Mouse (Mus musculus): ENCODE results near the gene Rbfox3.

Rbfox3 gene

DNA sequence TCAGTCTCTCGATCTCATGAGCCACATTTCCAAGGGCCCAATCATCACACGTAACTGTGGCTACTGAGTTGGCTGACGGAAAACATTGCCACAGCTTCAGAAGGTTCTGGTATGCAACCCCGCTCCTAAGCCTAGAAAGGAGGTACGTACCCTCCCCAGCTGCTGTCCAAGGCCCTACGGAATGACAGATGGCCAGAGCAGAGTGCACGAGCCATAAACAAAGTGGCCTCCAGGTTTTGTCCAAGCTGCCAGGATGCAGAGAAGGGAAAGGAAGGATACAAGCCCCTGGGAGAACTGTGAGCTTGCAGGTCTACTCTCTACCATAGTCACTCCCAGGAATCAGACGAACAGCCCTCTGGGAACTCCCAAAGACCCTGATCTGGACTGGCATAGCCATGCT is 327.8 kb downstream of the Rbfox3 start:
- no peak for DNase-seq

DNA sequence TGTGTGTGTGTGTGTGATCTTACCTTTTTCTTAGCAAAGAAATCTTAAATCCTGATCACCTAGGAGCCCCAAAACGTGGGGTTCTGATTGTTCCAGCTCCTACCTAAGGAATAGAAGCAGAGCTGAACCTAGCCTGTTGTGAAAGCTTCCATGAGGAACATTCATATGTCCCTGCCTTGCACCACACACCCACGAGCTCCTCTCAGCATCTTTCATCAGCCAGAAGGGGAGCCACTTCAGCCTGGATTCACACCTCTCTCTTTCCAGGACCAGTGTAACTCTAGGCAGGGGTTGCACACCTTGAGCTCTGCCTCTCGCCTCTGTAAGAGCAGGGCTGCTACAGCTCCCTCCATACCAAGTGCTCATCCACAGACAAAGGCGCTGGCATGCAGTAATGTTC is 330.4 kb downstream of the Rbfox3 start:
- no peak for DNase-seq

DNA sequence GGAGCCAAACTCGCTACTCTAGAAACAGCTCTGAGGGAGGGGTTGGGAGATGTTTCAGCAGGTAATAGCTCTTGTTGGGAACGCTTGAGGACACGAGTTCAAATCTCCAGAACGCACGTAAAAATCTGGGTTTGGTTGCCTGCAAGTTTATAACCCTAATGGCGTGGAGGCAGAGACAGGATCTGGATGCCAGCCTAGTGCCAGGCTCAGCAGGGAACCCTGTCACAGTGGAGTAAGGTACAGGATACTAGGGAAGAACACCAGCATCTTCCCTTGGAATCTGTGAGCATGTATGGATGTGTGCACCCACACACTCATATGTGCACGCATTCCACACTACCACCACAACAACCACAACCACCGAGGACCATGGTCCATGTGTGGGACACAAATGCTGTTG is 331.8 kb downstream of the Rbfox3 start:
- no peak for DNase-seq

DNA sequence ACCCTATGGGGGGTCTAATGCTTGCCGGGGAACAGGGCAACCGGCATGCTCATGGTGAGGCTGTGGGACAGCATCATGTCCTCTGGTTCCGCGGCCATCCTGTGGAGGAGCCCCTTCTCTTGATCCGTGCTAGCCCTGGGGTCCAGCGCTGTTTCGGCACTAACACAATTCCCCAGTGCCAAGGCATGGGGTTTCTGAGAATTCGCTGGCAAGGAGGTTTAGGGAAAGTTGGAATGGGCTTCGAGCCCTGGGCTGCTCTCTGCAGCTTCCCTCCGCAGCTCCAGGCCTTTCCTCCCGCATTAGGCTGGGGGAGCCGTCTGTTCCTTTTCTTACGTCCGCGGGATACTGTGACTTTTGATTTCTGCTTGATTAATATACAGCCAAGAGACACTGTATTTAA is 334.1 kb downstream of the Rbfox3 start:
- no peak for DNase-seq

DNA sequence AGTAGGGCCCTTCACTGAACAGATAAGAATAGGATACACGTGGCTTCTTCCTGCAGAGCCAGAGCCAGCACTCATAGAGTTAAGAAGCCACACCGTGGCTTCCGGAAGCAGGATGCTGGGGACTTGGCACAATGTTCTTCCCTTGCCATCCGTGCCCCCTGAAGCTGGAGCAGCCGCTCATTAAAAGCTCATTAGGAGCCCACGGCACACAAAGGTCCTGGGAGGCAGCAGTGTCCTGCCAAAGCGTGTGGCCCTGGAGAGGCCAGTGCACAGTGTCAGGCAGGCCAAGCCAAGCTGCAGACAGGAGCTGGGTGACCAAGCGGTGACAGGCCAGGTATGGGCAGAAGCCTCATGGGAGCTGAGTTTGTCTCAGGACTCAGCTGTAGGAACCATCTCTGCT is 334.8 kb downstream of the Rbfox3 start:
- no peak for DNase-seq

DNA sequence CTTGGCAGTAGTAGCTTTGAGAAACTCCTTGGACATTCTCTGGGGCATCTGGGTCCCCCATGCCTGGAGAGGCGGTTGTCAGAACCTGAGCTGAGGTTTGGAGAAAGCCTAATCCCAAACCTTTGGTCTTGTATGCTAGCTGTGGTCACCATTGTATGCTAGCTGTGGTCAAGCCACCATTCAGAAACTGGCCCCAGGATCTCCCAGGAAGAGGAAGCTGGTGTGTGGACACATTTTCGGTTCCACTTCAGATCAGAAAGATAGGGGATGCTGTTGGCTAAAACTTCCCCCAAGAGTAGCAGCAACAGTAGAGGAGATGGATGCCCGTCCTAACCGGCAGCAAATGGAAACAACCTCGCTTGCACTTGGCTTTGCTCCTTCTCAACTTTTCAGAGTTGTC is 337.0 kb downstream of the Rbfox3 start:
- DNase-seq: no peak

DNA sequence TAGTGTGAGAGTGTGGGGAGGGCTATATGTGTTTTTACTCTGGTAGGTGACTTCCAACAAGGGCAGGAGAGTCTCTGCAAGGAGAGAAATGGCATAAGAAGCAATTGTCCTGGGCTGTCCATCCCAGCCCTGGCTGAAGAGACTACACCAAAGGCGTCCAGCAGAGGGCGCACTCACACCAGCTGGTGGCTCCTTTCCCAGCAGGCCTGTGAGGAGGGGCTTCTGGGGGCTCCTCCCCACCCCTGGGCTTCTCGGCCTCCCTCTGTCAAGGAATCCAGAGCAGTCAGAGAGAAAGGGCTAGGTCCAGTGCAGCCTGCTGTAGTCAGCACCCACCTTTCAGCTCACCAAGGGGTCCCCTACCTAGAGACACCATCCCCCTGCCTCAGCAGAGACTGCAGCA is 337.8 kb downstream of the Rbfox3 start:
- peak; percentile 45 for DNase-seq

DNA sequence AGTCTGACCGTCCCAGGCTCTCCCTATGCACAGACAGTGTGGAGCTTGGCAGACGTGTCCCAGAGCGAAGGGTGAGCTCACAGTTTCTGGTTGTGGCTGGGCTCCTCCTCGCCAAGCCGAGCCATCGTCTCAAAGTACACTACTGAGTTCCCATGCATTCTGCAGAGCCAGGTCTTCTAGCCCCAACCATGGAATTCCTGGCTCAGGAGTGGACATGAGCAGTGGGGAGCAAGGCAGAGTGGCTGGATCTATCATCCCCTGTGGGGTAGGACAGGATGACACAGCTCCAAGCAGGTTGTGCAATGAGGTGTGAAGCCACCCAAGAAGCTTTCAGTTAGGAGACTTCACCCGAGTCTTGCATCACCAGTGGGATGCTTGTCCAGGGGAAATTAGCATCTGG is 338.4 kb downstream of the Rbfox3 start:
- no peak for DNase-seq

DNA sequence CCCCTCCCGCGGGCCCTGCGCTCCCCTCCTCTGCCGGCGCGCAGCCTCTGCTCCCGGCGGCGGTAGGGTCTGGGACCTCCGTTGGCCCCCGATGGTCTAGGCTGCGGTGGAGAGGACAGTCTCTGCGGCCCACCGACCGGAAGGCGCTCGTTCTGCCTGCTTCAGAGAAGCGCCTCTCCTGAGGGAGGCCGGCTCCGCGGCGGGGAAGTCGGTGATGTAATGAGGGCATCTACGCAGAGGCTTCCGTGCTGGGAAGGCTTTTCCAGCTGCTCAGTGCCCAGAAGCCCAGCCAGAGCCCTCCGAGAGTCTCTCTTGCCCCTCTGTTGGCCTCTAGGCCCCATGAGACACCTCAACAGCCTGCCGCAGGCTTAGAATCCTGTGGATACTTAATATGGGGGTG is 341.2 kb downstream of the Rbfox3 start:
- DNase-seq: no peak

DNA sequence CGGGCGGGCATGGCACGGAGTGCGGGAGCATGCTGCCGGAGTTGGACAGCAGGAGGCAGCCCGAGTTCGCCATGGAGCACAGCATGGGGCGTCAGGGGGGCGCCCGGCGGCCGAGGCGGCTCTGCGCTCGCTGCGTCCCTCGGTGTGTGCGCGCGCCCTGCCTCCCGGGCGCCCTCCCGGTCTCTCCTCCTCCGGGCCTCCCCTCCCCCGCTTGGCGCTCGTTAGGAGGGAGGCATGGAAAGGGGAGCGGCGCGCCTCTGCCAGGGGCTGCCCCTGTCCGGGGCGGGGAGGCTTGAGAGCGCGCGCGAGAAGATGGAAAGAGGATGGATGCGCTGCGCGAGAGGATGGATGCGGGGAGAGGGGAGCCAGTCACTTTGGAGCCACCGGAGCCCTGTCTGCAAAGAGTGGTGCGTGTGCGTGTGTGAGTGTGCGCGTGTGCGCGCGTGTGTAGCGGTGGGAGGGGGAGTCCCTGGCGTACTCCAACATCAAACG is 341.8 kb downstream of the Rbfox3 start:
- DNase-seq: no peak

DNA sequence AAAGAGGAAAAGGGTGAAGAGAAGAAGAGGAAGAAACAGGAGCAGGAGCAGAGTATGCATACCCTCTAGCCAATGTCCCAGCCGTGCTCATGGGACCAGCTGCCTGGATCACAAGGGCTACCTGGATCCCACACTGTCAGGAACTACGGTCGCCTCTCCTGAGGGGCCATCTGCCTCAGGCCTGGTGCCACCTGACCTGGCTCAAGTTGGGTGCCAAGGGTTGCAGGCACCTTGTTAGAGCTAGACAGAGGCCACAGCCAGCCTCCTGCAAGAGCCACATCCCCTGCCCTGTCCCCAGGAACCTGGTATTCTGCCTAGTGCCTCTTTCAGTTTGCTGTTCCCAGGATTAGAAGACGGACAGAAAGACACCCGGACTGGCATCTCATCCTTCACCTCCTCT is 347.5 kb downstream of the Rbfox3 start:
- DNase-seq: no peak

DNA sequence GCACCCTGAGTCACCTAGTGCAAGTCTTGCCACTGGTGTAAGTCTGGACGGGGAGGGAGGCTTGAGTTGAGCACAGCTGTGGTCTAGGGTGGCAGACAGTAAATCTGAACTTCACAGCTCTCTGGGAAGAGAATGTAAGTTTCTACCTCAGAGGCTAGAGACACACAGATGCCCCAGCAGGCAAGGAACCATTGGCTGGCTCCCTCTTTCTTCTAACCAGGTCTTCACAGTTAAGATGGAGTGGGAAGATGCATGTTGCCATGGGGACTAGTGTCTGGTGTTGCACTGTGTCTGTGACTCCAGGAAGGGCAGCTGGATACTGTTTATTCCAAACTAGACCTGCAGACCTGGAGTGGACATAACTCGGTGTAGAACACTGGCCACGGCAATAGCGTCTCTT is 348.6 kb downstream of the Rbfox3 start:
- DNase-seq: no peak

DNA sequence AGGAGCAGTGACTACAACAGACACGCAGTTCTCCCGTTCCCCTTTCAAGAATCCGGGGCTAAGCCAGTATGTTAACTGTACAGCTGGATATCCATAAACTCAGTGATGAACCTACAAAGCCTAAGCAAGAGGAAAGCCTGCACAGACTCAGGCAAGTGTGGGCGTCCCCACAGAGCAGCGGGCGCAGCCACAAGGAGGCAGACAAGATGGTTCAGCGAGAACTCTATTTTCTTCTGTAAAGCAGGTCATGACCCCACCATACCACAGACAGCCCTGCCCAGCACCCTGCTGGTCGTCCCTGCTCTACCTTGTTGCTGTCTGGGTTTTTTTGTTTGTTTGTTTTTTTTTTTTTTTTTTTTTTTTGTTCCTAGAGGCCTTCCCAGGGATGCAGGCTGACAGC is 353.2 kb downstream of the Rbfox3 start:
- no peak for DNase-seq

DNA sequence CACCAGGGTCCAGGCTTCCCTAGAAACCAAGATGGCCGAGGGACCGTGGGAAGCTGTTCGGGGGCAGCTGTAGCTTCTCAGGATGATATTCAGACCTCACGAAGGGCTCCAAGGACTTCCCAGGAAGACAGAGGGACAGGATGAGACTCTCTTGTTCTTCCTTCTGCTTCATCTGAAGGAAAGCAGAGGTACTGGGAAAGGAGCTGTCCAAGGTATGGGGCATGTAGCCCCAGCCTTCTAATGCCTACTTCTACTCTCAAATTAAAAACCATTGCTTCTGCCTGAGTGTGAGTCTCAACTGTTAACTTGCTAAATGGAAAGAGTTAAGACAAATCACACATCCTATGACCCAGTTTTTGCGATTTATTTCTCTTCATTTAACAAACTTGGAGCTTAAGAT is 355.8 kb downstream of the Rbfox3 start:
- no peak for DNase-seq

DNA sequence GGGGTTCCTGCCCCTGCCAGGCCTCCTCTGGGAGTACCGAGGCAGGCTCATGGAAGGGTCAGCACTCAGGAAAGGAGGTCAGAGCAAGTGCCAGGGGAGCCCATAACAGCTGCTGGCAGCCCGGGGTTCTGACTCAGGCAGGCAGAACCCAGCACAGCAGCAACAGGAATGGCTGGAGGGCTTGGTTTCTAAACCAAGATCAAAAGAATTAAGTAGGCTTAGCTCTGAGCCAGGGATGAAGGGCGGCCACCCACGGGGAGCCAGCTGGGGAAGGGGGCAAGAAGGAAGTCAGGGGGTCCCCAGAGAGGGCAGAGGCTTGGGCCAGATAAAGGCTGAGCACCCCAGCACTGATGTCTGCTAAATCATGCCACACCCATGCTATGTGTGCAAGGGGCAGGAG is 356.9 kb downstream of the Rbfox3 start:
- DNase-seq: no peak

DNA sequence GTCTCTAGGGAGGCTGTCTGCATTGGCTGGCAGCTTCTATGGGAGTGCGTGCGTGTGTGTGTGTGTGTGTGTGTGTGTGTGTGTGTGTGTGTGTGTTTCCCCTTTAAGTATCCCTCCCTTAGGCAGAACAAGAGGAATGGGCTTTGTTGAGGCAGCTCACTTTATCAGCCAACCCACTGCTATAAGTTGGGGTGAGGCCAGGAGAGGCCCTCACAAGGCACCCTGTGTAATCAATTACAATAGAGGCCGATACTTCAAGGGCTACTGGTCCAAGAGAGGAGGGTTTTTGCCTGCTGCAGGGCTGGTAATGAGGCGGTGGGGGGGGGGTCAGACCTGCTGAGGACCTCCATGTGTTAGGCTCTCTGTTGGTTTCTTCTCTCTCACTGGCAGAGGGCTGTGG is 357.5 kb downstream of the Rbfox3 start:
- DNase-seq: no peak

DNA sequence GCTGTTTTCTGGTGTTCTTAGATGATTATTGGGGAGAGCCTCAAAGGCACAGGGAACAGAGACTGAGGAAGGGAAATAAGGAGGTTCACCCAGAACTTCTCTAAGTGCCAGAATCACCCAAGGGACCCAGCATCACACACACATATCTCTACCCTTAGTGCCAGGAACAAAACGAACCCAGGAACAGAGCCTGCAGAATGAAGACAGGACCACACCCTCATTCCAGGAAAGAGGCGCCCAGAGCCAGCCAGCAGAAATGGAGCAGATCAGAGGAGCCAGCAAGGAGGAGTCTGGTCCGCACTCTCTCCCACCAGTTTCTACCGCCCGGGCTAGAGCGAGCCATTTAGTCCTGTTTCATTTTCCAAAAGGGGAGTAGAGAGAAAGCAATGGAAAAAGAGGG is 358.4 kb downstream of the Rbfox3 start:
- no peak for DNase-seq

DNA sequence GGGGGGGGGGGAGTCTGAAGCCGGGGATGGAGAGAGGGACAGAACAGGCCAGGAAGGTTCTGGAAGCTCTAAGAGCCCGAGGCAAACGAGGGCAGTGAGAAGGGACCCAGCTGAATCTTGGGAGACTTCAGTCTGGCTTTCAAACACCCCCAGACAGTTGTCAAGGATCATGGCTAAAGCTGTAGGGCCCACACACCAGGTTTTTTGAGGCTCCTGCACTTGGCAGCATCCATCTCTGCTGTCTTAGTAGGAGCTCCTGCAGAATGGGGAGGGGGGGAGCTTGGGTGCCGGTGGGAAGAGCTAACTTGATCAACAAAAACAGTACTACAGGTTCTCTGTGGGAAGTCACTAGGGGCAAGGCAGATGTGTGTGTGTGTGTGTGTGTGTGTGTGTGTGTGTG is 358.9 kb downstream of the Rbfox3 start:
- DNase-seq: no peak

DNA sequence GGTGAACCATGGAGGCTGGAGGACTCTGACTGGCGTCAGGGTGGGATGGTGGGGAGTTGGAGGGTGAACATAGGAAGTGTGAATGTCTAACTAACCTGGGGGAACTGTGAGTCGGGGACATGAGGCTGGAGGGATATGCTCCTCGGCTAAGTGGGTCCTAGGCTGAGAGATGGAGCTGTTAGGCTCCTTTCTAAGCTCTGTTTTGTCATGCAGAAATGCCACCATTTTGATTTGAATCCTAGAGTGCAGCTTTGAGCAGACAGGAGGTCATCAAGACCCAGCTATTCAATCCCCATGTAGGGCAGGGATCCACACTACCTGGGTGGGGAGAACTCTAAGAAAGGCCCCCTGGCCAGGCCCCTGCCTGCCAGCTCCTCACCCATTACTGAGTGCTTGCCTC is 359.7 kb downstream of the Rbfox3 start:
- no peak for DNase-seq

DNA sequence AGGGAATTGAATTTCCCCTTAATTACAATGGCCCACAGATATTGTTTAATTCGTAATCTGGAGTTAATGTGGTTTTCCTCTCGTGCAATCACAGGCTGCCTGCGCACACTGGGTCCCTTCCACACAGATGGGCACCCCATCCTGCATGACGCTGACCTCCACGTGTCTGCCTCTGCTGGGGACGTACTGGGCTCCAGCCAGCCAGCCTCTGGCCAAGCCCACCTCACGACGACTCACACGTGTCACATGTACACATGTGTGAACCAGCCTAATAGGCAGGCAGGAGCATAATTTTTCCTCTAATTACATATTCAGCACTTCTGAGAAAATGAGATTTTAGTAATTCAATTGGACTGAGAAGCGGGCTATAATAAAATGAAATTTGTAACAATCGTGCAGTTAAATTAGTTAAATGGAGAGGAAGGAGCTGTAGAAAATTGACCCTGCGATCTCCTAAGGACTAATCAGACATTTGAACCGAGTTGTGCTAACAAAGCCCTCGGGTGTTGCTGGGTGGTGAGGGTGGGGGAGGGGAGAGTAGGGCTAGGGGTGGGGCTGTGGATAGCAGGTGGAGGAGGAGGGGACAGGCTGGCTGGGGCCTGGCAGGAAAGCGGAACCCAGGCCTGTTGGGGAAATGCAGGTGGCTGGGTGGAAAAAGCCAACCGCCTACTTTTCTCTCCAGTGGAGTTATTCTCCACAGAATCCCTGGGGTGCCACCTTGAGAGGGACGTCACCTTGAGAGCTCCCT is 360.4 kb downstream of the Rbfox3 start:
- DNase-seq: no peak

DNA sequence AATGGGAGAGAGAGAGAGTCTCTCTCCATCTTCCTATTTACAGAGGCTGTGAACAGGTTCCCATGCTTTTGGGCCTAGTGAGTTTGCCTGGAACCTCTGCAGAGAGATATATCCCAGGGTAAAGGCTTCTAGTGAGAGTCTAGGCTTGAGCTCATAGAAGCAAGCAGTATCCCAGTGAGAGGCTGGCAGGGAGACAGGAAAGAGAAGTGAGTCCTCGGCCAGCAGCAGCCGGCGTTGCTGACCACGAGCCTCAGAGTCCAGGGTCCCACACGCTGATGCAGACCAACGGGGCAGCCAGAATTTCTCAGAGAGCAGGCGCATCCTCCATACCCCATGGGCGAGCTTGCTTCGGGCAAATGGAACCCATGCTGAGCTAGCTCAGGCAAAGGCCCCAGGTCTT is 363.2 kb downstream of the Rbfox3 start:
- no peak for DNase-seq

DNA sequence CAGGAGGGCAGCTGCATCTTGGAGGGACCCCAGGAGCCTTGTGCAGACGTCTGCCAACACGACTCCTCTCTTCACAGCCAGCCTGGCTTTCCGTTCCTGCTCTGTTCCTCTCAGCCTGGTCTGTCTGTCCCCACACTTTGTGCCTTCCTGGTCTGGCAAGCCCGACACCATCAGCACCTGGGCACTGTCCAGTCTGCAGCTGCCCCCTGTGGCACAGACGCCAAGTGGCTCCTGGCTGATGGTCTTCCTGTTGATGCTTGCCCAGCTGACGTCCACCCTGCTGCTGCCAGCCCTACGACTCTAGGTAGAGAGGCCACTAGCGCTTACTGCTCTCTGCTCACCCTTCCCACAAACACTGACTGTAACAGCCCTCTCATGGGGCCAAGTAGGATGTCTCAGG is 365.1 kb downstream of the Rbfox3 start:
- DNase-seq: no peak

DNA sequence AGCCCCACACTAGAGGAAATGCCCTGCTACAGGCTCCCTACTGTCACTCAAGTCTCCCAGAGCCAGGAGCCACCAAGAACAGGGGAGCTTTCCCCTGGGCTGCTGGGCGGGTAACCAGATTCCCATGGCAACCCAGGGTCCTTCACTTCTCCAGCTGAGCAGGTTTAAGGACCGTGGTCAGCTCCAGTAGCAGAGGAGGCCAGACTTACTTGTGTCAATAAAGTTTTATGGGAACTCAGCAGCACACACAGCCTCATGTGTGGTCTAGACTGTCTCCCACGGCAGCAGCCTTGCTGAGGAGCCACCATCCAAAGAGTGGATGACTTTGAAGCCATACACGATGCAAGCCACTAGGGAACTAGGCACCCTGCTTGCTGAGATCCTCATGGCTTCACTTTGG is 365.7 kb downstream of the Rbfox3 start:
- no peak for DNase-seq

DNA sequence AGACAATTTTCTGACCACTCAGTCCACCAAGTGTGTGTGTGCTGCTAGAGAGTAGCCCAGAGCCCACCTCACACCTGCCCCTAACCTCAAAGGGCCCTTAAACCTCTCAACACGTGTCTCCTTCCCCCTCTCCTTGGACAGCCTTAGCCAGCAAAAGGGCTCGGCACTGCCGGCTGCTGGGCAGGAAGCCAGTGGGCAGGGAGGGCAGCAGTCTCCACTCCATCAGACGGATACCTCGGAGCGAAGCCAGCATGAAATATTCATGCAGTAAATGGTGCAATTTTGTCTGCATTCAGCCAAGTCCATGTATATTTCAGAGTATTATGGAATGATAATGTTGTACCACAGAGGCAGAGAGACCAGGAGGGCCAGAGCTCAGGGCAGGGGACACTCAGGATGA is 366.8 kb downstream of the Rbfox3 start:
- no peak for DNase-seq

DNA sequence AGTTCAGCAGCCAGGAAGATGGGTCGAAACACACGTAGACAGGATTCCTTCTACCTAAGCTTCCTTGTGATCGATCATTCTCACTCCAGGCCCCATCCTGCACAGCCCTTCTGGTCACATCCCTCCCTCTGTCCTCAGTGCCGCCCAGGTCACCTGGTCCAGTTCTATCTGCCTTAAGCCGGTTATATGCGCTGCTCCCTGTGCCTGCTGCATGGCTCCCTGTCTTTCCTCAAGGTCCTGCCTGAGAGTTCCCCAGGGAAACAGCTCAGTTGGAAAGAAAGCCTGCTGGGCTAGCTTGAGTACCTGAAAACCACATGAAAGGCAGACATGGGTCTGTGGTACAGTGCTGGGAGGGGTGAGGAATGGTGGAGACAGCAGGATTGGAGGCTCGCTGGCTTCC is 368.5 kb downstream of the Rbfox3 start:
- no peak for DNase-seq
